Mouse (Mus musculus) embryonic fibroblast, embryonic 13.5 days (primary cell): ENCODE measurements around the gene Ephb4.

Source experiments
- CTCF ChIP-seq: IDR thresholded peaks from 2 replicates; pipeline ENCODE4 v1.5.1; 2011; ENCODE audit warnings: mild to moderate bottlenecking, control low read depth, low read length, moderate library complexity, borderline replicate concordance; ENCODE audit not compliant: insufficient read depth
- POLR2A ChIP-seq: IDR thresholded peaks from 2 replicates; pipeline ENCODE4 v1.6.1; 2011; ENCODE audit warnings: low read depth, mild to moderate bottlenecking, control low read depth, low read length, moderate library complexity

GRCm38 (mm10) chr5:137419105-137419504, 69.2 kb downstream of the Ephb4 start:
- no peak for TF ChIP-seq POLR2A
- TF ChIP-seq CTCF = no peak
